Mouse (Mus musculus) embryonic facial prominence, embryonic 11.5 days (tissue): Measurements from ENCODE around the gene Fam229b. TPM values are rescaled to one million over a fixed set of nuclear protein-coding genes. Genes with fewer than 3 reads are reported as not detected.

ENCODE experiments used
- ATAC-seq: fragments of 200-750 bp; cut with Nextera tagmentation; replicated peaks from 2 replicates; pipeline ENCODE4 v1.8.0; 2017; ENCODE audit warnings: low read depth; ENCODE audit not compliant: insufficient number of reproducible peaks, low FRiP score, low TSS enrichment
- DNase-seq: peaks from one replicate; pipeline ENCODE4 v3.0.0-alpha.2; 2015; ENCODE audit warnings: low spot score
- H3K27ac ChIP-seq: fragments of 300-500 bp; sonication (generic); replicated peaks from 2 replicates; pipeline ENCODE4 v1.5.1; 2014; ENCODE audit warnings: mild to moderate bottlenecking, low read depth, low read length, control low read depth
- H3K27me3 ChIP-seq: fragments of 300-500 bp; sonication (generic); 2 replicates; pipeline ENCODE4 v1.6.1; 2014; ENCODE audit warnings: mild to moderate bottlenecking, low read length, moderate library complexity, mixed read lengths; ENCODE audit not compliant: control insufficient read depth, insufficient read depth
- H3K36me3 ChIP-seq: fragments of 300-500 bp; sonication (generic); replicated peaks from 2 replicates; pipeline ENCODE4 v1.6.1; 2014; ENCODE audit warnings: low read depth, mild to moderate bottlenecking, low read length, moderate library complexity, mixed read lengths; ENCODE audit not compliant: control insufficient read depth, insufficient read depth
- H3K4me1 ChIP-seq: fragments of 300-500 bp; sonication (generic); 2 replicates; pipeline ENCODE4 v1.6.1; 2014; ENCODE audit warnings: low read length, mixed read lengths; ENCODE audit not compliant: control insufficient read depth, insufficient read depth
- H3K4me2 ChIP-seq: fragments of 300-500 bp; sonication (generic); 2 replicates; pipeline ENCODE4 v1.6.1; 2014; ENCODE audit warnings: low read depth, mild to moderate bottlenecking, control low read depth, low read length, moderate library complexity
- H3K4me3 ChIP-seq: fragments of 300-500 bp; sonication (generic); 2 replicates; pipeline ENCODE4 v1.5.1; 2014; ENCODE audit warnings: low read depth, low read length, control low read depth
- H3K9ac ChIP-seq: fragments of 300-500 bp; sonication (generic); replicated peaks from 2 replicates; pipeline ENCODE4 v1.6.1; 2014; ENCODE audit warnings: mild to moderate bottlenecking, control low read depth, low read length
- H3K9me3 ChIP-seq: fragments of 300-500 bp; sonication (generic); replicated peaks from 2 replicates; pipeline ENCODE4 v1.6.1; 2016; ENCODE audit warnings: mild to moderate bottlenecking, low read length, inconsistent platforms, mixed read lengths; ENCODE audit not compliant: control insufficient read depth
- WGBS: fragments of 180-500 bp; shearing (Covaris S2); extraction: QIAGEN DNeasy Blood & Tissue Kit; methylation state at CpG from one replicate; pipeline ENCODE4 v1.1.7; 2014; 5-methylcytosine and 5-hydroxymethylcytosine counted together
- polyA plus RNA-seq: library from polyadenylated mRNA; unstranded; fragments of >200 nt; fragmentation: Nextera tagmentation; extraction: Ambion mirVana; gene quantifications from 2 replicates; pipeline ENCODE4 v1.2.1, GENCODE M21; 2014

Gene Fam229b
- 12.4 and 15.5 TPM in 2 replicates for polyA plus RNA-seq

DNA sequence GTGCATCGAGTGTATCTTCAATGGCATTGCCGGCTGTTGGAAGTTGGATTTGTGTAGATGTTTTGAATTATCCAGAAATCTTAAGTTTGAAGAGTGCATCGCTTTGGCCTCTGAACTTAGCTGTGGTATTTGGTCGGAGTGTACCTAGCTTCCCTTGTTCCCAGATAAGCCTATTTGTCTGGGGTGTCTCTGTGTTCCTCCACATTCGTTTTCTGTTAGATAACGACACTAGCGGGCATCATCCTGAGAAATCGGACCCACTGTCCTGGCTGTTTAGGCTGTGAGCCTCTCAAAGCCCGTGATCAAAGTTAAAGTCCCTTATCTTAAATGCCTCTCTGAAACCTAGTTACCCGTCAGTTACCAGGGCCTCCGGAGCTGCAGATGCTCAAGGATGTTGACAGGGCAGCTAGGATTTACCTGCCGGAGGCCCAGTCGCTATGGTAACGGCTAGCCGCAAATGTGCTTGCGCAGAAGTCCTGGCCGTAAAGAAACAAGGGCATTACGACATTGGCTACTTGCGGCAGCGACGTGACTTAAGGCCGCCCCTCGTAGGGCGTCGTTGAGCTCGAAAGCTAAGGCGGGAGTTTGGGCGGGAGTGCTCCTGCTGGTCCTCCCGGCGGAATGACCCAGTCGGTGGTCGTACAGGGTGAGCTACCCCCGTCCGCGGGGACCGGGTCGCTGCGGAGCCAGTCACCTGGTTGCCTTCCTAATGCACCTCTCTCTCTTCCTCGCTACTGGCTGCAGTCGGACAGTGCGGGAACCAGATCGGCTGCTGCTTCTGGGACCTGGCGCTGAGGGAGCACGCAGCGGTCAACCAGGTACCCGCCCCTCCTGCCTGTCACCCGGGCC, at the start of gene Fam229b, which contains the start of gene Tube1:
Gene Fam229b (minus strand): TSS at position 453 of the 849 bp plus-strand sequence.
Gene Tube1 (plus strand): TSS at position 515 of the 849 bp plus-strand sequence.
- peak; percentile 98 for DNase-seq
- H3K27ac ChIP-seq: no peak within 1 kb of the TSS
- H3K4me2 ChIP-seq: peak within 1 kb of the TSS; percentile 80
- H3K4me3 ChIP-seq: peak within 1 kb of the TSS; percentile 73
- ATAC-seq: peak; percentile 91
- H3K27me3 ChIP-seq: no peaks in the 10 kb centered on the region
- no peaks in the 10 kb centered on the region; the same call in 1 of the 2 replicates for H3K36me3 ChIP-seq
- 0 out of 2 replicates have a peak, but pooled peaks cover 2% of the 10 kb centered on the region for H3K4me1 ChIP-seq
- WGBS: 5% methylated on average over 47 of the region's 47 CpGs
- H3K9me3 ChIP-seq: no peaks in the 10 kb centered on the region
- H3K9ac ChIP-seq: peak within 1 kb of the TSS; percentile 73

DNA sequence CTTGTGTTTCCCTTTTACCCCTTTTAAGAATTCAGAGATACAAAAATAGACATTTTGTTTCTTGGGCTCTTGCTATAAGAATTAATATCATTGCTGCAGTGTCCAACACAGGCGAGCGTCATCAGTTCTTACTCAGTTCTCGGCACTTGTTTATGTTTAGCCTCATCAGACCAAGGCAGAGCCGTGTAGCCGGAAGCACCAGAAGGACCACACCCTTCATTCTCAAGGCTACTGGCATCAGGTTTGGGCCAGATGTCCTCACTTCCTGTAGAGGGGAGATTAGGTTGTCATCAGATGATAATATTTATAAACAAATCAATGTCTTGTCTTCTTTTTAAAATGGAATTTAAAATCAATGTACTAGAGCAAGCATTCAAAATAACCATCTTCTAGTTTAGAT, 43.3 kb upstream of the Fam229b start:
- Histone ChIP-seq H3K27me3 (no peaks in the 10 kb centered on the region), H3K4me1 (no peaks in the 10 kb centered on the region), H3K9ac (no peak overlapping the region), H3K4me2 (no peak overlapping the region), H3K27ac (no peak overlapping the region), H3K9me3 (no peaks in the 10 kb centered on the region), H3K4me3 (no peak overlapping the region), H3K36me3 (no peaks in the 10 kb centered on the region)
- DNase-seq: no peak
- WGBS: 84% methylated on average over 5 of the region's 5 CpGs
- ATAC-seq: no peak

DNA sequence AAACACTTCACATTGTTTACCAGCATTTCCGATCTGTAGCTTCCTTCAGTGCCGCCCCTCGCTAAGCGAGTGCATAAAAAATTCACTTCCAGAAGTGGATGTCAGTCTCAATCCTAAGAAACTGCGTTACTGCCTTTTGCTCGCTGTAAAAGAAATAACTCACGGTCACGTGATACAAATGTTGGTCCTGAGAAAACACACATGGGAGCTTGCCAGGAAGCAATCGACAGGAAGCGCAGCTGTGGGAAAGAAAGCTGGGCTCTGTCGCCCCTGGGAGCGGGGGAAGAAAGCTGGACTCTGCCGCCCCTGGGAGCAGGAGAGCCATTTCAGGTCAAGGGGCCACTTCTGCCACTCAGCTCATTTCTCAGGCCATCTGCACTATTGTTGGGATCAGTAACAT, 39.4 kb upstream of the Fam229b start:
- Histone ChIP-seq H3K36me3 (no peaks in the 10 kb centered on the region), H3K9me3 (no peaks in the 10 kb centered on the region), H3K27me3 (no peaks in the 10 kb centered on the region), H3K4me3 (no peak overlapping the region), H3K4me1 (no peaks in the 10 kb centered on the region), H3K9ac (no peak overlapping the region), H3K4me2 (no peak overlapping the region), H3K27ac (no peak overlapping the region; the same call in 1 of the 2 replicates)
- ATAC-seq (no peak), DNase-seq (peak; percentile 59)
- 23% methylated on average over 13 of the region's 13 CpGs for WGBS

DNA sequence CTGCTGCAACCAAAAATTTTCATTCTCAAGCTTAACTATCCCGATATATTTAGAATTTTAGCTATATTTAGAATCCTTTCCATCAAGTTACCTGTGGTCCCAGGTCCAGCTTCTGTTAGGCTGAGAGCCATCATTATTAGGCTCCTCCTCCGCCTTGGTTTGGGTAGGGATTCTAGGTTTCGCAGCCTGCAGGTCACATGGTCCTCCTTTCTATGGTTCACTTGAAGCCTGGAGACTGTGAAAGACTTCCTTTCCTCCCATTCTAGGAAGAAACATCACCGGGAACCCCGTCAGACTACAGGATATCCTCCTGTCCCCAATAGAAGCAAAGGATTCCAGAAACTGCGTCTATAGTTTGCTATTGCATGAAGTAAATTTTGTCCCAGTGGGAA, 38.8 kb upstream of the Fam229b start:
- no peak for ATAC-seq
- Histone ChIP-seq H3K9me3 (no peaks in the 10 kb centered on the region), H3K4me3 (no peak overlapping the region), H3K4me1 (no peaks in the 10 kb centered on the region), H3K36me3 (no peaks in the 10 kb centered on the region), H3K9ac (no peak overlapping the region), H3K27ac (no peak overlapping the region; the same call in 1 of the 2 replicates), H3K27me3 (no peaks in the 10 kb centered on the region), H3K4me2 (peak overlapping the region; percentile 55; the same call in 1 of the 2 replicates)
- 73% methylated on average over 6 of the region's 6 CpGs for WGBS
- no peak for DNase-seq

DNA sequence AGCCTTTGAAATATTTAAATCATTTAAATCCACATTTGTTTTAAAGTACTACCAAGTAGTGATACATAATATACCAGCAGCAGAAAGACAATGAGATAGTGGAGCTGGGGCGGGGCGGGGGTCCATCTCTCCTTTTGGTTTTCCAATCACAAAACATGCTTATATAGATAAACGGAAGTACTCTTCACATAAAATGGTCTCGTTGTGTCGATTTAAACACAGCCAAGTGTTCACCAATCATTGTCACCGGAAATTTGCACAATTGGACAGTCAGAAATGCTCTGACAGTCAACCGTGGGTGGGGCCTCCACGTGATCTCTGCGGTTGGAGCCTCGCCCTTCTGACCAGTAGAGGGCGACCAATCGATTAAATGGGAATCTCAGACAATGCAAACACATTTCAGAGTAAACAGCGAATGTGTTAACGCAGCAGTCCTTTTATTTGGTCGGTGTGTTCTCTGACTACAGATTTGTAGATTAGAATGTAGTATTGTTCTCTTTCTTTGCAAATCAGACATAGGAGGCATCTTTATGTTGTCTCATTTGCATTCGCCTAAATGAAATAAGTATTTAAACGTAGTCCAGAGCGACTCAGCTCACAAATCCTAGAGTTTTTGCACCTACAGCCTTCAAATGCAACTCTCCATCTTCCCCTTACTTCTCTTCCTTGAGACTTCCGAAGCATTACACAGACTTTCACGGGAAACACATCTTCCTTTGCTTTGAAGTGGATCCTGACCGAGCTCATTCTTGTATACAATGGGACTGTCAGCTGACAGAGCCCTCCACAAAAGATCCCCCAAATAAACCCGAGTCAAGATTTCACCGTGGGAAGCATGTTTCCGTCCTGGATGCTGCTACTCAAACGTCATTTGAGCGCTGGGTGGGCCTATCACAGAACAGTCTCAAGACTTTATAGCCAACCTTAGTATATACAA, 38.2 kb upstream of the Fam229b start:
- Histone ChIP-seq H3K4me3 (peak overlapping the region; percentile 32), H3K27ac (peak overlapping the region; percentile 74), H3K4me2 (peak overlapping the region; percentile 55), H3K9me3 (no peaks in the 10 kb centered on the region), H3K4me1 (no peaks in the 10 kb centered on the region), H3K9ac (0 out of 2 replicates have a peak overlapping the region, but pooled peaks have one; percentile 18), H3K36me3 (no peaks in the 10 kb centered on the region), H3K27me3 (no peaks in the 10 kb centered on the region)
- WGBS: 14% methylated on average over 26 of the region's 26 CpGs
- DNase-seq: peak; percentile 93
- ATAC-seq: peak; percentile 62

GRCm38 (mm10) chr10:39171134-39171533, 37.4 kb upstream of the Fam229b start:
- H3K27me3 ChIP-seq: no peaks in the 10 kb centered on the region
- DNase-seq (peak; percentile 94), ATAC-seq (peak; percentile 86)
- no peaks in the 10 kb centered on the region for H3K9me3 ChIP-seq
- H3K4me3 ChIP-seq: peak overlapping the region; percentile 32
- no peaks in the 10 kb centered on the region for H3K4me1 ChIP-seq
- H3K27ac ChIP-seq: peak overlapping the region; percentile 74
- WGBS: under 1% methylated on average over 19 of the region's 19 CpGs
- 0 out of 2 replicates have a peak overlapping the region, but pooled peaks have one; percentile 18 for H3K9ac ChIP-seq
- peak overlapping the region; percentile 55 for H3K4me2 ChIP-seq
- H3K36me3 ChIP-seq: no peaks in the 10 kb centered on the region

- H3K9ac ChIP-seq: no peak overlapping the region
- H3K36me3 ChIP-seq: no peaks in the 10 kb centered on the region
- no peaks in the 10 kb centered on the region for H3K4me1 ChIP-seq
- no peak overlapping the region for H3K27ac ChIP-seq
- no peaks in the 10 kb centered on the region for H3K27me3 ChIP-seq
- no peaks in the 10 kb centered on the region for H3K9me3 ChIP-seq
- 17% methylated on average over 6 of the region's 6 CpGs for WGBS
- H3K4me3 ChIP-seq: no peak overlapping the region
- ATAC-seq: no peak
- H3K4me2 ChIP-seq: no peak overlapping the region
- peak; percentile 11 for DNase-seq
Measured at GRCm38 (mm10) chr10:39170706-39171105, 37.0 kb upstream of the Fam229b start.
